Mouse (Mus musculus) midbrain, embryonic 13.5 days (tissue): ENCODE measurements around the gene Zdhhc1. TPM values are rescaled to one million over a fixed set of nuclear protein-coding genes. Genes with fewer than 3 reads are reported as not detected.

Experiments
- ATAC-seq: fragments of 200-750 bp; cut with Nextera tagmentation; 2 replicates; pipeline ENCODE4 v1.8.0; 2017; ENCODE audit warnings: mild to moderate bottlenecking, moderate TSS enrichment, moderate library complexity
- H3K27ac ChIP-seq: fragments of 300-500 bp; sonication (generic); 2 replicates; pipeline ENCODE4 v1.5.1; 2015; ENCODE audit warnings: inconsistent platforms, mild to moderate bottlenecking, moderate library complexity
- H3K27me3 ChIP-seq: fragments of 300-500 bp; sonication (generic); 2 replicates; pipeline ENCODE4 v1.6.1; 2015; ENCODE audit warnings: mild to moderate bottlenecking, inconsistent platforms
- H3K36me3 ChIP-seq: fragments of 300-500 bp; sonication (generic); 2 replicates; pipeline ENCODE4 v1.6.1; 2015; ENCODE audit warnings: mild to moderate bottlenecking, inconsistent platforms
- H3K4me1 ChIP-seq: fragments of 300-500 bp; sonication (generic); replicated peaks from 2 replicates; pipeline ENCODE4 v1.6.1; 2015; ENCODE audit warnings: inconsistent platforms
- H3K4me2 ChIP-seq: fragments of 300-500 bp; sonication (generic); replicated peaks from 2 replicates; pipeline ENCODE4 v1.6.1; 2015; ENCODE audit warnings: moderate library complexity, mild to moderate bottlenecking, inconsistent platforms
- H3K4me3 ChIP-seq: fragments of 300-500 bp; sonication (generic); replicated peaks from 2 replicates; pipeline ENCODE4 v1.5.1; 2015; ENCODE audit warnings: mild to moderate bottlenecking, inconsistent platforms
- H3K9ac ChIP-seq: fragments of 300-500 bp; sonication (generic); replicated peaks from 2 replicates; pipeline ENCODE4 v1.6.1; 2015; ENCODE audit warnings: mild to moderate bottlenecking, inconsistent platforms
- H3K9me3 ChIP-seq: fragments of 300-500 bp; sonication (generic); 2 replicates; pipeline ENCODE4 v1.6.1; 2016; ENCODE audit warnings: mild to moderate bottlenecking, inconsistent platforms
- WGBS: fragments of 180-500 bp; shearing (Covaris S2); methylation state at CpG from one replicate; pipeline ENCODE4 v1.1.7; 2015; 5-methylcytosine and 5-hydroxymethylcytosine counted together
- polyA plus RNA-seq: library from polyadenylated mRNA; unstranded; fragments of >200 nt; fragmentation: Nextera tagmentation; extraction: Ambion mirVana; gene quantifications from 2 replicates; pipeline ENCODE4 v1.2.1, GENCODE M21; 2015

The Zdhhc1 gene
- polyA plus RNA-seq, 1 experiment from 2014 or later, result 31.3 TPM

- peak; percentile 40 for ATAC-seq
- Histone ChIP-seq H3K4me2 (peak overlapping the region; percentile 45), H3K36me3 (no peaks in the 10 kb centered on the region), H3K27ac (no peak overlapping the region), H3K9me3 (no peaks in the 10 kb centered on the region), H3K4me1 (peaks cover 49% of the 10 kb centered on the region), H3K4me3 (no peak overlapping the region; the same call in 1 of the 2 replicates), H3K27me3 (peaks cover 26% of the 10 kb centered on the region), H3K9ac (peak overlapping the region; percentile 19; the same call in 1 of the 2 replicates)
- 7% methylated on average over 12 of the region's 12 CpGs for WGBS
Observed at GRCm38 (mm10) chr8:105516018-105516645, 19.4 kb upstream of the Zdhhc1 start.

DNA sequence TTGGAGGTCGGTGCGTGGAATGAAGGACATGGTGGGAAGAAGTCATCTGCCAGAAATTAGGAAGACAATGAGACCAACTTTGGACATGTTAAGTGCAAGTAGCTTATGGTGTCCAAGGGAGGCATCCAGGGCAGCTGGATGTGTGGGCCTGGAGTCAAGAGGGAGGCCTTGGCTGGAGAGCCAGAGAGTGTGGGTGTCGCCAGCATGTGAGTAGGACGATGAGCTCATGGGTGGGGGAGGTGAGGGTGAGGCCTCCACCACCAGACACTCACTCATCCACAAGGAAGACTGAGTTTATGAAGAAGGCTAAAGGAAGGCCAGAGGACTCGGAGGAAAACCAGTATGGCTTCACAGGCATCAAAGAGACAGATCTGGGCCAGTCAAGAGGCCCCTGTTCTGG, 18.0 kb upstream of the Zdhhc1 start:
- peaks cover 34% of the 10 kb centered on the region for H3K4me1 ChIP-seq
- H3K9ac ChIP-seq, result no peak overlapping the region
- no peak overlapping the region for H3K4me2 ChIP-seq
- peaks cover 26% of the 10 kb centered on the region for H3K27me3 ChIP-seq
- 84% methylated on average over 5 of the region's 5 CpGs for WGBS
- no peak overlapping the region for H3K4me3 ChIP-seq
- no peaks in the 10 kb centered on the region for H3K36me3 ChIP-seq
- H3K27ac ChIP-seq, result no peak overlapping the region
- no peak for ATAC-seq
- no peaks in the 10 kb centered on the region for H3K9me3 ChIP-seq

GRCm38 (mm10) chr8:105514194-105514593, 17.5 kb upstream of the Zdhhc1 start:
- ATAC-seq, result no peak
- Histone ChIP-seq H3K4me2 (no peak overlapping the region), H3K9me3 (no peaks in the 10 kb centered on the region), H3K4me3 (no peak overlapping the region), H3K27ac (no peak overlapping the region), H3K9ac (no peak overlapping the region), H3K36me3 (no peaks in the 10 kb centered on the region), H3K4me1 (peaks cover 30% of the 10 kb centered on the region), H3K27me3 (peaks cover 26% of the 10 kb centered on the region)
- 93% methylated on average over 6 of the region's 6 CpGs for WGBS

DNA sequence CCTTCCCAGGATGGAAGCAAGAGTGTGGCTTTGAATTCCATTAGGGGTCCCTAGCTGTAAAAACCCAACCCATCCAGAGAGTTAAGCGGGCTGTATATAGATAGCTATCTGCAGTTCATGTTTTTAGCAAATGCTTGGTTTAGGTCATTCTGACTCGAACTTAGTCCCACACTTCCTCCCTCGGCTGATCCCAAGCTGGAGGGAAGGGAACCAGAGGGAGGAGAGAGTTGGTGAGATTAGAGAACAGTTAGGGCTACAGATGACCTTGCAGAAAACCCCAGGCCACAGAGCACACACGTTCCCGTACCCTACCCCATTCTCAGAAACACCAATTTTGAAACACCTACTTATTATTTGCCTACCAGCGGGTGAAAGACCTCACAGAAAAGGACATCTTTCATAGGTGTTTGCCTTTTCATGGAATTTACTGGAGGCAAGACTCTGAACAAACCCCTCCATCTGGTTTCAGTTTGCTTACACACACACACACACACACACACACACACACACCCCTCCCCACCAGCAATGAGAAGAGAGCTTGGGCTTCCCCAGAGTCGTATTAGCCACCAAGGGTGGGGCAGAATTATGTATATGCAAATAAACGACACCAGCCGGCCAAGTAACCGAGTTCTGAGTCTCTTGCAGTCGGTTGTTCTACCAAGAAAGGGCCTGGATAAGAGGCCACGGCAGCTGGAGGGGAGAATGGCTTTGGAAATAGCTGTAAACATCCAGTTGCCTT, 13.5 kb upstream of the Zdhhc1 start:
- no peaks in the 10 kb centered on the region for H3K36me3 ChIP-seq
- H3K27ac ChIP-seq, result no peak overlapping the region; the same call in 1 of the 2 replicates
- 0 out of 2 replicates have a peak, but pooled peaks cover 7% of the 10 kb centered on the region for H3K27me3 ChIP-seq
- no peak for ATAC-seq
- no peak overlapping the region for H3K4me3 ChIP-seq
- no peak overlapping the region for H3K4me2 ChIP-seq
- 58% methylated on average over 12 of the region's 12 CpGs for WGBS
- H3K9ac ChIP-seq, result no peak overlapping the region
- H3K9me3 ChIP-seq, result no peaks in the 10 kb centered on the region
- H3K4me1 ChIP-seq, result peaks cover 6% of the 10 kb centered on the region; the same call in 1 of the 2 replicates

- no peaks in the 10 kb centered on the region for H3K27me3 ChIP-seq
- H3K4me2 ChIP-seq, result no peak overlapping the region
- no peak overlapping the region for H3K4me3 ChIP-seq
- peak overlapping the region; percentile 10; the same call in 1 of the 2 replicates for H3K9ac ChIP-seq
- no peak overlapping the region for H3K27ac ChIP-seq
- peaks cover 6% of the 10 kb centered on the region; the same call in 1 of the 2 replicates for H3K4me1 ChIP-seq
- no peaks in the 10 kb centered on the region for H3K36me3 ChIP-seq
- H3K9me3 ChIP-seq, result no peaks in the 10 kb centered on the region
- WGBS, result 28% methylated on average over 1 of the region's 2 CpGs
- ATAC-seq, result no peak
Observed at GRCm38 (mm10) chr8:105508758-105509157, 12.1 kb upstream of the Zdhhc1 start.

DNA sequence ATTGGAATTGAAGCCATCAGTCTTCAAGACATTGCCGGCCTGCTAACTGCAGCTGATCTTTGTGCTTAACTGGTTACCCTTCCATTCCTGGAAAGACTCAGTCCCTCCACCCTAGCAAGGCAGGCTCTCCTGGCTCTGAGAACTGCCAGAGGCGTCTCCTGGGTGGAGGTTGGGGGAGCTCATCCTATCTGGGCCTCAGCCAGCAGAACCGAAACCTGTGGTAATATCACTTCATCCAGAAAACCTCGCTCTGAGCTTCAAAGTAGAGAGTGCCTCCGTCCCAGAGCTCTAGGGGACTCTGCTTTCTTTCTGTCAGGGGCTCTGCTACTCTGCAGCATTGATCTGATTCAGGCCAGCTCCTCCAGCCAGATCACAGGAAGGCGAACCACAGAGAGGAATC, 10.3 kb upstream of the Zdhhc1 start:
- no peaks in the 10 kb centered on the region for H3K27me3 ChIP-seq
- H3K4me1 ChIP-seq, result peaks cover 6% of the 10 kb centered on the region; the same call in 1 of the 2 replicates
- 86% methylated on average over 6 of the region's 6 CpGs for WGBS
- H3K4me3 ChIP-seq, result no peak overlapping the region
- no peak overlapping the region for H3K4me2 ChIP-seq
- H3K9me3 ChIP-seq, result no peaks in the 10 kb centered on the region
- H3K27ac ChIP-seq, result no peak overlapping the region
- no peaks in the 10 kb centered on the region for H3K36me3 ChIP-seq
- ATAC-seq, result no peak
- H3K9ac ChIP-seq, result no peak overlapping the region

DNA sequence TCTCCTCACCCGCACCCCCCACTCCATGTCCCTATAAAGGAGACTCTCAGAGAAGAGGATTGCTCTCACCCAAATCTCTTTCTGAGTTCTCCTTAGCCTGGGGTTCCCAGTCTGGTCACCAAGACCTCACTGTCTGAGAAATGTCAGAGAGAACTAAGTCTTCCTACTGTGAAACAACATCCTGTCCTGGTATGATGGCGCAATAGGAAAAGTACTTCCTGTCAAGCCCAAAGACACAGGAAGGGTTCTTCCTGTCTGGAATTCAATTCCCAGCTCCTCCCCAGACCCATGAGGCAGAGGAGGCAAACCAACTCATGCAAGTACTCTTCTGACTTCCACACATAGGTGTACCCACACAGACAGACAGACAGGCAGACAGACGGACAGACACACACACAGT, 7.9 kb upstream of the Zdhhc1 start:
- ATAC-seq, result no peak
- no peak overlapping the region for H3K4me3 ChIP-seq
- 93% methylated on average over 3 of the region's 3 CpGs for WGBS

DNA sequence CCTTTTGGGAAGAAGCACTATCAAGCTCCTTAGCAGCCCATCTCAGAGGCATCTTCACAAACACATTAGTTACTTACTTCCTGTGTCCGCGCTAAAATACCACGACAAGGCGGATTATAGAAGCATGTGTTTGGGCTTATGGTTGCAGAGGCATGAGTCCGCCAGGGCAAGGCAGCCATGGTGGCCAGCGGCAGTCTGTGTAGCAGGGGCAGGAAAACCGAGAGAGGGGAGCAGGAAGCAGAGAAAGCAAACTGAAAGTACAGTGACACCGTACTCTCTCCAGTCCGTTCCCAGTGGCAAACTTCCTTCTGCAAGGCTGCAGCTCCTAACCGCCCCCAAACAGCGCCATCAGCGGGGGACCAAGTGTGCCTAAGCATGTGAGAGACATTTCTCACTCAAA, 3.1 kb upstream of the Zdhhc1 start:
- H3K27me3 ChIP-seq, result no peaks in the 10 kb centered on the region
- H3K4me3 ChIP-seq, result no peak overlapping the region
- H3K4me1 ChIP-seq, result peaks cover 20% of the 10 kb centered on the region
- ATAC-seq, result no peak
- no peak overlapping the region for H3K27ac ChIP-seq
- no peak overlapping the region for H3K4me2 ChIP-seq
- H3K9me3 ChIP-seq, result no peaks in the 10 kb centered on the region
- H3K9ac ChIP-seq, result no peak overlapping the region
- H3K36me3 ChIP-seq, result no peaks in the 10 kb centered on the region
- WGBS, result 81% methylated on average over 12 of the region's 12 CpGs

More for the DNA sequence above, 7.9 kb upstream of the Zdhhc1 start:
- H3K27ac ChIP-seq, result no peak overlapping the region
- H3K9ac ChIP-seq, result no peak overlapping the region
- peaks cover 6% of the 10 kb centered on the region; the same call in 1 of the 2 replicates for H3K4me1 ChIP-seq
- no peaks in the 10 kb centered on the region for H3K27me3 ChIP-seq
- no peaks in the 10 kb centered on the region for H3K36me3 ChIP-seq
- no peak overlapping the region for H3K4me2 ChIP-seq
- H3K9me3 ChIP-seq, result no peaks in the 10 kb centered on the region

GRCm38 (mm10) chr8:105495350-105496302, 1.1 kb downstream of the Zdhhc1 start:
- no peaks in the 10 kb centered on the region for H3K27me3 ChIP-seq
- H3K9ac ChIP-seq, result peak overlapping the region; percentile 87
- peak overlapping the region; percentile 96 for H3K4me2 ChIP-seq
- 24% methylated on average over 17 of the region's 17 CpGs for WGBS
- H3K4me1 ChIP-seq, result peaks cover 24% of the 10 kb centered on the region
- H3K9me3 ChIP-seq, result no peaks in the 10 kb centered on the region
- no peaks in the 10 kb centered on the region for H3K36me3 ChIP-seq
- ATAC-seq, result peak; percentile 57
- H3K4me3 ChIP-seq, result peak overlapping the region; percentile 86
- 0 out of 2 replicates have a peak overlapping the region, but pooled peaks have one; percentile 32 for H3K27ac ChIP-seq

DNA sequence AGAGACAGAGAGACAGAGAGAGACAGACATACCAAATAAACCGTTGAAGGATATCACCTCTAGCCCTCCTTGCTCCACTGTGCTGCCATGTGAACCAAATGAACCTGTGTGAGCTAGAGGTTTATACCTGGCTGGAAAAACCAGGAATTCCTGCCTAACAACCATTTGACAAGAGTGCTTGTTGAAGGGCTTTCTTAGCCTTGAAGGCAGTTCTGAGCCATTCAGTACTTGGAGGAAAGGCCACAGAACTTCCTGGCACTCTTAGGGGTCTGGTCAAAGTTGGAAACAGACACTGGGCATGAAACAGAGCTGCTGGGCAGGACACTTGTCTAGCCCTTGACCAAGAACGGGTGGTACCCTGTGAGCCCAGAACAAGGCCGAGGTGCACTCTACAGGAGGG, 2.1 kb downstream of the Zdhhc1 start:
- no peak overlapping the region for H3K4me2 ChIP-seq
- WGBS, result 84% methylated on average over 3 of the region's 3 CpGs

DNA sequence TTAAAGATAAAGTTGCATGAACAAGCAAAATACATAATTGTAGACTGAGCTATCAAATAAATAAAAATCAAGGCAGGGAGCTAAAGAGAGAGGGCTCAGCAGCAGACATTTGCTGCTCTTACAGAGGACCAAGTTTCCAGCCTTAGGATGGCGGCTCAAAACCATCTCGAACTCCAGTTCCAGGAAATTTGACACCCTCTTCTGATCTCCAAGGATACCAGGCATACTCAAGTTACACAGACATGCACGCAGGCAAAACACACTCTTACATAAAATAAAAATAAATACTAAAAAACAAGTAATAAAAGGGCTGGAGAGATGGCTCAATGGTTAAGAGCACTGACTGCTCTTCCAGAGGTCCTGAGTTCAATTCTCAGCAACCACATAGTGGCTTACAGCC, 3.2 kb downstream of the Zdhhc1 start:
- no peak for ATAC-seq

More for the DNA sequence above, 2.1 kb downstream of the Zdhhc1 start:
- Histone ChIP-seq H3K27me3 (no peaks in the 10 kb centered on the region), H3K9me3 (no peaks in the 10 kb centered on the region), H3K27ac (no peak overlapping the region), H3K4me3 (no peak overlapping the region), H3K4me1 (peaks cover 24% of the 10 kb centered on the region), H3K36me3 (no peaks in the 10 kb centered on the region), H3K9ac (no peak overlapping the region)
- no peak for ATAC-seq

More for the DNA sequence above, 3.2 kb downstream of the Zdhhc1 start:
- no peak overlapping the region for H3K27ac ChIP-seq
- no peak overlapping the region for H3K4me2 ChIP-seq
- no peaks in the 10 kb centered on the region for H3K27me3 ChIP-seq
- no peak overlapping the region for H3K4me3 ChIP-seq
- no peaks in the 10 kb centered on the region for H3K36me3 ChIP-seq
- no peak overlapping the region for H3K9ac ChIP-seq
- H3K9me3 ChIP-seq, result no peaks in the 10 kb centered on the region
- WGBS, result 59% methylated on average over 3 of the region's 3 CpGs
- peaks cover 24% of the 10 kb centered on the region for H3K4me1 ChIP-seq
